Comparison of ENCODE assay signal across 21 mouse cellular contexts in the genomic region with DNA sequence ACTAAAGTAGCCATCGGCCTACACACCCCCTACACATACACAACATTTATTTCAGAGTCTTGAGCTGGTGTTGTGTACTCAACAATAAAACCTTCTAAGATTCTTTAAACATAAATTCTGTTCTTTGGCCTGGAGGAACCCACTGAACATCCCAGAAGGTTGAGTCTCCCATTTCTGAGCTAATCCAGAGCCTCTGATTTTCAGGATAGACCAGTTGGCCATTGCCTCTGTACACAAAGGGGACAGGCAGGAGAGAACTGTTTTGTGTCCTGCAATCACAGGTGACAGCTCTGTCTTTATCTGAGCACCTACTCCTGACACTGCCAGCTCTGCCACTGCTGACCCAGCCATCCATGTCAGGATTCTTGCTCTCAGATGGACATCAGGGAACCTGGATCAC. TPM values are rescaled to one million over a fixed set of nuclear protein-coding genes. Genes with fewer than 3 reads are reported as not detected.
"Had no signal": no experiment of that assay in that cellular context is flagged by ENCODE, and none has a peak within 500 bp of the region (broad histone marks: within the 10 kb centered on the region; RNA-seq: fewer than 3 reads in every experiment).

No protein-coding gene starts in this region.

- H3K36me3 ChIP-seq: limb, embryonic 10.5 days; limb, embryonic 13.5 days; liver, embryonic 12.5 days; liver, embryonic 15.5 days; lung, embryonic 15.5 days; midbrain, embryonic 12.5 days had no signal

- H3K9me3 ChIP-seq: limb, embryonic 10.5 days; limb, embryonic 13.5 days; liver, embryonic 12.5 days; liver, embryonic 15.5 days; lung, embryonic 15.5 days; midbrain, embryonic 12.5 days; midbrain, embryonic 15.5 days had no signal

- H3K4me3 ChIP-seq: layer of hippocampus, adult 2 months; limb, embryonic 10.5 days; limb, embryonic 13.5 days; liver, embryonic 12.5 days; liver, embryonic 15.5 days; lung, embryonic 15.5 days; midbrain, embryonic 12.5 days; midbrain, embryonic 15.5 days; myocyte had no signal

- DNase-seq: kidney, adult 2 months; kidney, postnatal 25 days; layer of hippocampus, adult 9-11 months; liver; lung, adult 18-20 months; lung, postnatal 10 days; lung, postnatal 4 days; right cerebral cortex, postnatal 4 days; thymus, postnatal 25 days had no signal

- H3K4me2 ChIP-seq: limb, embryonic 13.5 days; liver, embryonic 12.5 days; liver, embryonic 15.5 days; lung, embryonic 15.5 days; midbrain, embryonic 12.5 days; midbrain, embryonic 15.5 days had no signal

- H3K4me1 ChIP-seq: limb, embryonic 10.5 days; limb, embryonic 13.5 days; liver, embryonic 12.5 days; liver, embryonic 15.5 days; lung, embryonic 15.5 days had no signal

- H3K27me3 ChIP-seq: liver, embryonic 12.5 days; liver, embryonic 15.5 days; lung, embryonic 15.5 days; midbrain, embryonic 12.5 days; midbrain, embryonic 15.5 days had no signal

- H3K27ac ChIP-seq: kidney, postnatal 0 days; layer of hippocampus, adult 2 months; limb, embryonic 10.5 days; limb, embryonic 13.5 days; liver, embryonic 12.5 days; liver, embryonic 15.5 days; lung, embryonic 15.5 days; midbrain, embryonic 12.5 days; midbrain, embryonic 15.5 days had no signal

- ATAC-seq: intestine, postnatal 0 days; liver, embryonic 12.5 days; midbrain, embryonic 15.5 days had no signal

- H3K9ac ChIP-seq: limb, embryonic 13.5 days; liver, embryonic 12.5 days; liver, embryonic 15.5 days; lung, embryonic 15.5 days; midbrain, embryonic 12.5 days; midbrain, embryonic 15.5 days had no signal

RNA-seq across cellular contexts. Expression of a gene that starts 8.8 kb away (rescaled TPM):
- total RNA-seq: monocyte, adult 5-6 weeks had no signal
